Mouse (Mus musculus) spleen, postnatal 4 days (tissue): Measurements from ENCODE around the gene Pias1.
"Not testable (repeated sequence)": the region's sequence is repeated elsewhere in the genome, so short reads cannot be mapped to it uniquely, and the experiment has no call there.

Source experiments
- DNase-seq, 2 experiments: peaks; one replicate each; pipeline ENCODE4 v3.0.0; 2022; ENCODE audit warnings: low spot score in 2 of 2

Pias1 gene

DNA sequence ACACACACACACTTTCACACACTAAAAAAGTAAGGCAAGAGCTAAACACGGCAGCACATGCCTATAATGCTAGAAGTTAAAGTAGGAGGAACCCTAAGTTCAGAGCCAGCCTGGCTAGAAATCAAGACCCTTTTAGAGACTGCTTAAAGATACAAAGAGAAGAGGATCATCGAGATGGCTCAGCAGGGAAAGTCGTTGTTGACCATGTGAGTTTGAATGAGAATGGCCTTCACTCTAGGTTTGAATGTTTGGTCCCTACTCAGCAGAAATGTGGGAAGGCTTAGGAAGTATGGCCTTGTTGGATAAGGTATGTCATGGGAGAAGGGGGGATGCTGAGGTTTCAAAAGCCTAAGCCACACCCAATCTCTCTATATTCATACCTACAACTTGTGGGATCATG, 46.8 kb downstream of the Pias1 start:
- no peak for DNase-seq

DNA sequence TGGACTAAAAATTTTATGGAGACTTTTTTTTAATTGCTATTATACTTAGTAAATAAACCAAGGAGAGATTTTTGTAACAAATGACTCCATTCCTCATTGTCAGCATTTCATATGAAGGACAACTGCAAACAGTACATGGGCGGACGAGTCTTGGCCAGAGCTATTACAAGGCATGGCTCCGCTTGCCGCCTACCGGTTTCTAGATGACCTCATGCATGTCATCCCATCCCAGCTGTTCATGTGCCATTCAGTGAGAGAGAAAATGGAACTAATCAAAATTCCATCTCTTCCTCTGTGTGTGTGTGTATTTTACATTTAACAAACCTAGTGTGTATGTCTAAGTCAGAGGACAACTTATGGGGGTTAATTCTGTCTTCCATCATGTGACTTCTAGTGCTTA, 51.9 kb downstream of the Pias1 start:
- DNase-seq: no peak

DNA sequence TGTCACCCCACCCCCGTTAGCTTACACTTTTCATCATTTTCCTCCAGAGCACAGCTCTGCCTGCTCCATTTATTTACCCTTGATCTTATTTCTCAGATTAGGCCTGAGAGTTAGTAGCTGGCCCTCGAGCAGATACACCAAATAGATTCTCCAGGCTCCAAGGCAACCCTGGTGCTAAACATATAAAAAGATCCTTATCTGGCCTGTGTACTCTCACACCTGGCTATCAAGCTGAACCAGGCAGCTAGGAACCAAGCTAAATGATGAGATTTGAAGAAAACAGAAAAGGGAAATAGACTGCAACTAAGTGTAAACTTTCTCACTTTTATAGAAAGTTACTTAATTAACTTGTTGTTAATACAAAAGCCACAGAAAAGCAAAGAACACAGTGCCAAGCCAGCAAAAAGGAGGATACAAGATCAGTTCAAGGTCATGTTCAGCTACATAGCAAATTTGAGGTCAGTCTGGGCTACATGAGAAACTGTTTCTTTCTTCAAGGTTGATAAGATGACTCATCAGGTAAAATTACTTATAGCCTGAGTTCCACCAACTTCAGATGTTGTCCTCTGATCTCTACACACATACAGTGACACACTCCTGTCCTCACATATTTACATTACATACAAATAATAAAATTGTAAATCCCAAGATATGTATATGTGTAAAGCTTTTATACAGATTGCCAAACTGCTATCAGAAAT, 52.9 kb downstream of the Pias1 start:
- DNase-seq: no peak

DNA sequence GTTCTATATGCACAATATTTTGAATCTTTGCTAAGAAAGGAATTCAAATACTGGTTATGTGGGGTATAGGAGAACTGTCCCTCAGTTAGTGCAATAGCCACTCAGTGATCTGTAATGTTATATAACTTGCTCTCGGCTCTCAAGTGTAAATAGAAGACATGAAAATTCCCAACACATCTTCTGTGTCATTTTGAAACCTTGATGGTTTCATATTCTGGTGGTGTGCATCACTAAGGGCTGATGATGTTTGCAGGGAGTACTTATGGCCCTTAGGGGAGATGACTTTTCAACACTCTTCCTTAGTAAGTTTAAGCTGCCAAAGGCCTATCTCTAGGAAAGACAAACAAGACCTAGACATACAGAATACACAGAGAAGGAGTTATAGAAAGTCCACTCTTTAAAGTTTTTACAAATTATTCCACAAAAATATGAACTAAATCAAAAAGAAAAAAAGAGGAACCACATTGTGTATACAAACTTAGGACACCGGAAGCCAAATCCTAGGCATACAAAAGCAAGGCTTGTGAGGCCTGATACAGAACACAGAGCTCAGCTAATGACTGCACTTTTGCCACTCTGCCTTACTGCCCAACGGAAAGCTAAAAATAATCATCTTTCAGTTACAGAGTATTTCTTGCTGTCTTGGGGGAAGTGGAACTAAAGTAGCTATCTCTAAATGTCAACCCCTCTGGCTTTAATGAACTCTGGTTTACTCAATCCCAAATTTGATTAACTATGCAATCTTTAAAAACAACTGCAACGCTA, 55.0 kb downstream of the Pias1 start:
- DNase-seq: no peak

DNA sequence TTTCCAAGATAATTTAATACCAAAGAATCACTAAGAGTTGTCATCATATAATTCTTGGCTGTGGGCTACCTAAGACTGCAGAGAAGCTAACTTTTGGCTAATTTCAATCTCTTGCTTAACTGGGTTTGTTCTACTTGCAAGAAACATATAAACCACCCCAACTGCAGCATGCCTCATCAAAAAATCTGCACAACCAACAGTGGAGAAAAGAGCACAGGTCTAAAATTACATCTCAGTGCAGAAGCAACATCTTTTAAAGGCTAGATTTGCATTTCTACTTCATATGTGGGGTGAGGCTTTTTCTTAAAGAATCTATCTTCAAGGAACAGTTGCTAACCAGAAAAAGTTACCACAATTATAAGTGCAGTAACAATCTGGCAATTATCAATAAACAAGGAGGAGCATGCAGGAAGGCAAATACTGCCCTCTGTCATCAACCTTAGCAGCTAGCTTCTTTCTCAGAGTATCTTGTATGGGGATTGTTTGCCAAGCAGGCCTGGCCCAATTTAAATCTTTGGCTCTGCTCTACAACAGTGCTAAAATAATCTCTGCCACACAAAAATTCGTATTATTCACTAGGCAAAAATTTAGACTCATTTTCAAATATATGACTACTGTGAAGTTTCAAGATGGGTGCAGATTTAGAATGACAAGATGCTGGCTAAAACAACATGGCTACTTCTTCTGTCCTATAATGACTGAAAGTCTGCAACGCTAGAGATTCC, 62.7 kb downstream of the Pias1 start:
- no peak for DNase-seq

DNA sequence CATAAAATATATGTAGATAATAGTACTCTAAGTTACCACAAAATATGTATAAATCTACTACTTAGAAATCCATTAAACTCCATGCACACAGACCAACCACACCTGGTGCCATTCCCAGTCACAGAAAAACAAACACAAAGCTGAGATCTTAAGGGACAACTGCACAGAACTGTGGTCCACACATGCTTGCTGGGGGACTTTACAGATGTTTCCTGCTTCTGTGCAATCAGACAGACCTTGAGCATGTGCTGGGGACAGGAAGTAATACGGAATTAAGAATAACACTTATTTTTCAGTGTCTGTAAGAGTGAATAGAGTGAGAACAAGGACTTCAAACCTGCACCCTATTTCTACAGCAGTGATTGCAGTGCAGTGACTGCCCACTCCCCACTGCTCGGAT, 66.8 kb downstream of the Pias1 start:
- no peak for DNase-seq

DNA sequence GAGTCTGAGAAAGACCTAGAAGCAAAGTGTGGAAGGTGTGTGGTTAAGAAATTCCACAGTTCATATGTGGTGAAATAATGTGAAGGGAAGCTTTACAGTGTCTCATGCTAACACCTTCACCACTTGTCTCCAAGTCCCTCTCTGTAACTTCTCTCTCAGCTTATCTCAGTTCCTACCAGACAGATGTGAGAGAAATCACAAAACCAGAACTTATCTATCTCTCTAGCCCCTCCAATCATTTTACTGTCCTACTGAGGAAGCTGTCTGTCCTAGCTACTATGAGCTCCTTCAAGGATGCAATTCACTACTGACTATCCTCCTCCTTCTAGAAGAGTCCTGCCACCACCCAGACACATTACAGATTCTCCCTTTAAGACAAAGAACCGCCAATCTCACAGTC, 70.7 kb downstream of the Pias1 start:
- DNase-seq: no peak

DNA sequence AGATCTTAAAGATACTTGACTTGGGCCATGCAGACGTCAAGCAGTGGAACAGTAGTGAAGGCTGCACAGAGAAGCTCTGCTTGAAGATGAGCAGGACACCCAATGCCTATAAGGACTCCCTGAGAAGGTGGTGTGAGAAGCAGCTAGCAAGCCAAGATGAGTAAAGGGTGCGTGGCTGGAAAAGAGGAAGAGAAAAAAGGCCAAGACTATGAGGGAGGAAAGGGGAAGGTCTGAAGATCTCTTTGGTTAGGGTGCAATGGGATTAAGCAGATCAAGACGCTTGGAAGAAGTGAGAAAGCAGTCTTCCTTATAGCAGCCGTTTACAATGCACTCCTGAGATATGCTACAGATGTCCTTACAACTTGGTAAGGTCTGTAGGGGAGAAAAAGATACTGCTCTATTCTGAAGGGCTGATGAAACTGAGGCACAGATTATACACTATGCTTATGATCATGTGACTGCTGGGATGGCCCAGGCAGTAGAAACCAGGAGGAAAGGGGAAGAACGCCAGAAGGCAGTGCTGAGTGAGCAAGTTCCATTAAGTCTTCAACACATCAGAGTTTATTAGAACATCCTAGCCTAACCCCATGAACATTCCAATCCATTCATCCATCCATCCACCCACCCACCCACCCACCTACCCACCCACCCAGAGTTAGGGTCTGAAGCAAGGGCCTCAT, 74.2 kb downstream of the Pias1 start:
- DNase-seq: no peak

DNA sequence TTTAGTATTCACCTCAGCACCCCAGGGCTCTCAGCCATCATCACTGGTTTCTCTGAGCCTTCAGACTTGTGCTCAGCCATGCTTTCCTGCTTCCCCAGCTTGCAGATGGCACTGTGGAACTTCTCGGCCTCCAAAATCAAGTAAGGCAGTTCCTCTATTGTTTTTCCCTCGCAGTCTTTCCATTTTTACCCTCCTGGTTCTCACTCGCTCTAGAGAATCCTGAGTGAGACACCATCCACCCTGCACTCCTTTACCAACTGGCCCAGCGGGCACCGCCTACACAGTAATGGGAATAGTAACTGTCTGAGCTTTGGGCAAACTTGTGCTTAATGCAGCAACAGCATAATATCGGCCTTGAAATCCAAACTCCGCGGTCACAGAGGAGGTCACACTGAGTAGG, 82.7 kb downstream of the Pias1 start:
- DNase-seq: no peak

DNA sequence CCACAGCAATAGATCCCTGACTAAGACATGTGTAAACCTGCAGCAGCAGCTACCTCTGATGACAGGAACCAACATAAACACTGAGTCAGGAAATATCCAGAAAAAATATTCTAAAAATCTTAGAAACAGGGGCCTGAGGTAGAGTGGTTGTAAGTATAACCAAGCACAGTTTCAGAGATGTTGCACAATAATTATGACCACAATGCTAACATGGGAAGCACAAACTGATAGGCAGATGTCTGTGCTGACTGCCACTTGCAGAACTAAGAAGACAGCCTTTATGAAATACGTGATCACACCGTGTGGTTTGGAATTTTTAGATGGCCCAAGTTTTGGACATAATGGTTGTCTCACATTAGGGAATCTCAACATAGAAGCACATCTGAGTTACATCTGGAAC, 83.9 kb downstream of the Pias1 start:
- no peak for DNase-seq

DNA sequence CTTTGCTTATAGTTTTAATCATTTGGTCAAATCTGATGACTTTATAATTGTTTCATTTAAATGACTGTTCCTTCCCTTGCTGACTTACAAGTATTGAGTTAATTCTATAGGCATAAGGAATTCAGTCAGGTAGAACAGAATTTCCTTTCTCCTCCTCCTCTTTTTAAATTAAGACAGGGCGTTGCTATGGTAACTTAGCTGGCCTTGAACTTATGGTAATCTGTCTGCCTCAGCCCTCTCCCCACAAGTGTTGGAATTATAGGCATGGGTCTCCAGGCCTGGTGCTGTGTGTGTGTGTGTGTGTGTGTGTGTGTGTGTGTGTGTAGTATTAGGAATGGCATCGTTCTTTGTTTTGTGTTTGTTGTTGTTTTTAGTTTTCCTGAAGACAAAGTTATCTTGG, 86.0 kb downstream of the Pias1 start:
- no peak for DNase-seq

DNA sequence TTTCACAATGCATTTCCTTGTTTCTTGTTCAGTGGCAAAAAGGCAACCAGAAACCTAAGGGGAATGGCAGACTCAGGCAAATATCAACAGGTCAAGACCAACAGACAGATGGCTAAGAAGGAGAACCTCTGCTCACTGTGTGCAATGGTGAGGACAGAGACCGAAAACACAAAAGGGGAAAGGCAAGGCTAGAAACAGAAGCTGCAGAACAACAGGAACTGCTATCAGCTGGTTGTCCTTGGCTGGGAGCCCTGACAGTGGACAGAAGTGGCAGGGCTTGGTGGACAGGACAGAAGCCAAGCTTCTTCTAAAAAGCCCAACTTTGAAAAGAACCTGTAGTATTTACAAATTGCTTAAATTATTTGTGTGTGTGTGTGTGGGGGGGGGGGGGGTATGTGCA, 93.2 kb downstream of the Pias1 start:
- DNase-seq: no peak

DNA sequence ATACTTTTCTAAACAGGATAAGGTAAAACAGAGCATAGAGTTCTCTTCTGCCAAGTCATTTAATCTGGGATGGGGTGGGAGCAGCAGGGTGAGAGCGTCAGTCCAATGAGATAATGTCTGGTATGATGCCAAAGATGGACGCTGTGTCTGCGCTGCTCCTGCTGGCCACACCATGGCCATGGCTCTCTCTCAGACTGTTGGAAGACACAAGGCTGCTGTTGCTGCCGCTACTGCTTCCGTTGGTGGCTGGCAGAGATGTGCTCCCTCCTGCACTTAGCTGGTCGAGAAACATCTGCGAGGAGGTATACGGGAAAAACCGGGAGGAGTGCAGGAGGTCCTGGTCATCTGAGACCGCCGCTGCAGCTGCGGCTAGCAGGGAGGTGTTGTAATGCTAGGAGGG, 105.9 kb downstream of the Pias1 start:
- DNase-seq: no peak

DNA sequence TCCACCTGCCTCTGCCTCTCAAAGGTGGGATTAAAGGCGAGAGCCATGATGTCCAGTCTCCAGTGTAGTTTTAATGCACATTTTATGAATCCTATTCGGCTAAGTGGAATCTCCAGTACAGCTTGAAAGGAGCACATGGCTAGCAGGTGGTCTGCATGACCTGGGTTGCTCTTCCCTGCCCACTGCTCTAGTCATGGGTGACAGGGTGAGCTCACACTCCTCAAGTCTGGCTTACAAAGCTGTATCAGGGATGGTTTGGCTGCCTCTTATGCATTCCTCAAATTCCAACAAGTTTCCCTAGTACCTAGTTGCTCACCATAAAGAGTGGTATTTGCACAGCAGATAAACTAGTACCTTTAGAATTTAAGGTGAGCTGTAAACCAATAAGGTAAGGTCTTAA, 109.9 kb downstream of the Pias1 start:
- no peak for DNase-seq

DNA sequence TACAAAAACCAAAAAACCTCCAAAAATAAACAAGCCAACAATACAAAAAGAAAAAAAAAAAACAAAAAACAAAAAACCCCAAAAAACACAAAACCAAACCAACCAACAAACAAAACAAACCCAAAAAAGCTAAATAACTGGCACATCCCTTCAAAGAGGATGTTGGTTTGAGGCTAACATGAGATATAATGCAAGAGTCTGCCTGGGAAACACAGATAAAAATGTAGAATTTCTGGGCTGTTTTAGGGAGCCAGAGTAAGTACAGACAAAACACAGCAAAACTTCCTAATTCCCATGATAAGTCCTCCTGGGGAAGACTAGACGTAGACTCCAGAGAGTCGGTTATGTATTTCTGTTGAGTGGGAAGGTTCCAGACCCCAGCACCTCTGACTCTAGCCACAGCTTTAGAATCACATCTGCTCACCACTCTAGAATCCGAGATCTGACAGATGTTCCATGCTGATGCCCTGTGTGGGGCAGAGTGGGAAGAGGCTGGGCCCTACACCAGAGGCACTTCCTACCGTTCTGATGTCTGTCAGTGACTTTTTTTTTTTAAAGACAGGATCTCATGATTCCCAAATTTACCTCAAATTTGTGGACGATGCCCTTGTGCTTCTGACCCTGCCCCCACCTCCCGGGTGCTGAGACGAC, 110.6 kb downstream of the Pias1 start:
- no peak for DNase-seq

DNA sequence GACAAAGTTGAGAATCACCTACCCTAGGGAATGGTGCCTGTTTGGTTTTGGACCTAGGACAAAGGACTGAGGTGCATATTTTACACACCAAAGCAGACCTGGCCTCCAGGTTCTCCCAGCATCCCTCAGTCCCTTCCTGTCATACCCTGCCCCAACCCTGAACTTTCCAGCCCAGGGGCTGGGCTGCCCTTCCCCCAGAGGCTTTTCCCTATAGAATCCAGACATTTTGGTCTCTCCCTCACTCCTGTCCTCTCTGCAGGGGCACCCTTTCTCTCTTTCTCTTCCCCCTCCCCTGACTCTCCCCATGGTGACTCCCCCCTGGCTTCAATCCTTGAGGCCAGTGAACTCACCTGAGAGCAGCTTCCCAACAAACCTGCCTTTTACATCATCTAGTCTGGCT, 117.0 kb downstream of the Pias1 start:
- DNase-seq: no peak

DNA sequence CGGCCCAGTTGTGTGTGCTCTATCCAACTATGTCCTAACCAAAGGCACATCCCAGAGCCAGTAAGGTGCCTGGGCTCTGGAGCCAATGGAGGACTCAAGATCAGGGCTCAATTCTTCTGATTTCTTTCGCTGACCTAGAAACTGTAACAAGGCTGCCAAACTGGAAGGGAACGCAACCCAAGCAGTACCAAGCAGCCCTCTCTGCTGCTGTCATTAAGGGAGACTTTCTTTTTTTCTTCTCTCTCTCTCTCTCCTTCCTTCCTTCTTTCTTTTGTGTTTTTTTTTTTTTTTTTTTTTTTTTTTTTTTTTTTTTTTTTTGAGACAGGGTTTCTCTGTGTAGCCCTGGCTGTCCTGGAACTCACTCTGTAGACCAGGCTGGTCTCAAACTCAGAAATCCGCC, 118.5 kb downstream of the Pias1 start:
- not testable (repeated sequence) for DNase-seq

DNA sequence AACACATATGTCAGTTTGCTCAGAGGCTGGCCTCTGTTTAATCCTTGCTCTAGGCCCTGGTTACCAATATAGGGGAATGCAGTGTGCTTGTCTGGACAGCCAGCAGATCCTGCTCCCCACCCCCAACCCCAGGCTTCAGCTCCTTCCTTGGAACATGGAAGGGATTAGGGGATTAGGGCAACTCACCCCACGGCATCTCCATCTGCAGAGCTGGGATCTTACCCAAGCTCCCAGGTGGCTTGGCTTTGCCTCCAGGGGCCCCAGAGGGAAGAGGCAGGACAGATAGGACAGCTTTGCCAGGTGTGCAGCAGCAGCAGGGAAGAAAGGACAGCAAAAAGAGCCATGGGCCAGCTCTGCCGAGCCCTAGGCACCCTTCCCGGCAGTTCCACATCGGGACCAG, 126.9 kb downstream of the Pias1 start:
- DNase-seq: no peak

DNA sequence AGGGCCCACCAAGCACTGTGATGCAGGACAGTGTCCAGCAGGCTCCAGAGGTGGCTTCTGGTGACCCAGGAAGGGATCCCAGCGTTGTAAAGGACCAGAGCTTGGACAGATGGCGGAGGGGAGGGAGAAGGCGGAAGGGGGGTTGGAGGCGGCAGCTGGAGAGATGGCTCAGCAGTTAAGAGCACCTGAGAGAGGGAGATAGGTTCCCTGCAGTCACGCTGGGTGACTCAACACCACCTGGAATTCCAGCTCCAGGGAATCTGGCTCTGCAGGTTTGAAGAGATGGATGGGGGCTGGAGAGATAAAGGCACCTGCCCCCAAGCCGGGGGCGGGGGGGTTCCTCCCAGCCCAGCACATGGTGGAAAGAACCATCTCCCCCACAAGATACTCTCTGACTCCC, 127.6 kb downstream of the Pias1 start:
- DNase-seq: not testable (repeated sequence)

DNA sequence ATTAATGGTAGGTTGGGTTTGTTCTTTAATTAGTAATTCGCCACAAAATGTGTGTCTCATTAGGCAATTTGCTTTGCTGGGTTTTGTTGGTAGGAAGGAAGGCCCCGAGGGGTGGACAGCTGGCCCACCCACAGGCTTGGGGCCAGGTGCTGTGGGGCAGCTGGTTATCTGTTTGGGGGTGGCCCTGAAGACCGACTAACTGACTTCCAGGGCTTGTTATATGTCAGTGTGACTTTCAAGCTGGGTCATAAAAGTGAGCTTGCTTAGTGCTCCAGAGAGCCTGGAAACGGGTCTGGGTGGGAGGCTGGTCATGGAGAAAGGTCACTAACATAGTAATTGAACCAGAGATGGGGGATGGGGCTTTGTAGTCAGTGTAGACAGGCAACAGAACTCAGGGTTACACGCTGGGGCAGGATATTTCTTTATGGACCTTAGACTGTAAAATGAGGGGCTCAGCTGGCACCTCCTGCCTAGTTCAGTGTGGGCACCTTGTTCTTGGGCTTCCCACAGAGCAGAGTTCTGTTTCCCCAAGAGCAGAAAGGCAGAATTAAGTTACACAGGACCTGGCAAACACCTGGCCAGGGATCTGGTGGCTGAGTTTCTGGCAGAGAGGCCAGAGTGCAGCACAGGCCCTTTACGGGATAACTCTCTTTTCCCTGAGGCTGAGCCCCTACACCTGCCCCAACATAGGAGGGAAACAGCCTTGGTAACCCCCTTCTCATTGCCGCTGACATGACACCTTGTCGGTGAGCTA, 129.3 kb downstream of the Pias1 start:
- DNase-seq: peak in 1 of 2 experiments; percentile 10

DNA sequence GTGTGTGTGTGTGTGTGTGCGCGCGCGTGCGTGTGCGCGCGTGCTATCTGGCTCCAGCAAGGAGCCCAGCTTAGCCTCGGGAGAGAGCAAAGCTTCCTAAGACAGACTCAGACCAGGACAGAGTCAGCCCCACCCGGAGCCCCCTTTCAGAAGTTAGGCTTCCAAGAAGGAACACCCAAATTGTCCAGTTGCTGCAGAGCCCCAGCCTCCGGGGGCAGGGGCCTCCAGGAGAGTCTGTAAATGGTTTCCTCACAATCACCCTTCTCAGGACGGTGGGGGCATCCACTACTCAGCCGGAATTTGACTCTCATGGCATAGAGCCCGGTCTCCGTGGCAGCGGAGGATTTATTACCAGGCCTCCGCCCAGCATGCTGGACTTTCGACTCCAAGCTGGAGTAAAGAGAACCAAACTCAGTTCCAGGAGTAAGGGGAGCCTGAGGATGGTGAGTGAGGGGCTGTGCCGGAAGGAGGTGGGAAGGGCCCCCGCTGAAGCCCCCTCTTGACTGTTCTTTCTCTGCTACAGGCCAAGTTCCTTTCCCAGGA, 129.9 kb downstream of the Pias1 start, which contains the start of gene Calml4:
TSS of gene Calml4 (plus strand) at position 362 of the 543 bp plus-strand sequence.
- peak in 1 of 2 experiments; percentile 14 for DNase-seq
